Mouse (Mus musculus) central nervous system, embryonic 18 days (tissue): Measurements from ENCODE around the gene Olfr314. TPM values are rescaled to one million over a fixed set of nuclear protein-coding genes. Genes with fewer than 3 reads are reported as not detected.

Experiments
- polyA plus RNA-seq: library from polyadenylated mRNA; depleted of rRNA; stranded (reverse); fragments of >200 nt; gene quantifications from 2 replicates; pipeline ENCODE4 v1.2.3, GENCODE M21; 2012; rRNA removed

The Olfr314 gene
- polyA plus RNA-seq, result not detected in 2 replicates

GRCm38 (mm10) chr11:58782480-58783089 lies at the start of gene Olfr314:
TSS of gene Olfr314 (plus strand) at chr11:58782952.

GRCm38 (mm10) chr11:58738792-58739262 lies 43.9 kb upstream of the Olfr314 start, which contains the start of gene Olfr317:
TSS of gene Olfr317 (minus strand) at chr11:58739212.

GRCm38 (mm10) chr11:58752434-58752833 lies 30.3 kb upstream of the Olfr314 start, which contains the start of gene Olfr316:
TSS of gene Olfr316 (plus strand) at chr11:58752734.

GRCm38 (mm10) chr11:58772888-58773287 lies 9.9 kb upstream of the Olfr314 start, which contains the start of gene Olfr315:
TSS of gene Olfr315 (plus strand) at chr11:58773188.

GRCm38 (mm10) chr11:58801558-58802228 lies 18.9 kb downstream of the Olfr314 start, which contains the start of gene Fam183b:
TSS of gene Fam183b (minus strand) at chr11:58801960.

GRCm38 (mm10) chr11:58814700-58815099 lies 31.9 kb downstream of the Olfr314 start, which contains the start of gene Olfr313:
TSS of gene Olfr313 (plus strand) at chr11:58815000.

GRCm38 (mm10) chr11:58828937-58829336 lies 46.2 kb downstream of the Olfr314 start, which contains the start of gene Olfr312:
TSS of gene Olfr312 (plus strand) at chr11:58829237.

Other genes starting within 250 kb of the Olfr314 start
- gene Olfr330, start 248.1 kb upstream of the Olfr314 start, polyA plus RNA-seq, result 0.03 and 0.06 TPM in 2 replicates
- not detected in 2 replicates for gene Olfr329-ps, start 236.5 kb upstream of the Olfr314 start, polyA plus RNA-seq
- 0.03 TPM in 1 of 2 replicates, not detected in the other for gene Olfr328, start 227.3 kb upstream of the Olfr314 start, polyA plus RNA-seq
- not detected in 2 replicates for gene Olfr224, start 212.4 kb upstream of the Olfr314 start, polyA plus RNA-seq
- not detected in 2 replicates for gene Olfr325, start 205.2 kb upstream of the Olfr314 start, polyA plus RNA-seq
- 0.12 TPM in 2 replicates for gene Olfr324, start 187.8 kb upstream of the Olfr314 start, polyA plus RNA-seq
- not detected in 2 replicates for gene 2210407C18Rik, start 166.9 kb upstream of the Olfr314 start, polyA plus RNA-seq
- not detected in 2 replicates for gene Olfr323, start 152.5 kb upstream of the Olfr314 start, polyA plus RNA-seq
- gene Trim58, start 142.5 kb upstream of the Olfr314 start, polyA plus RNA-seq, result 0.08 and 0.16 TPM in 2 replicates
- gene Olfr322, start 124.2 kb upstream of the Olfr314 start, polyA plus RNA-seq, result not detected in 2 replicates
- not detected in 2 replicates for gene Olfr320, start 101.9 kb upstream of the Olfr314 start, polyA plus RNA-seq
- not detected in 2 replicates for gene Olfr319, start 83.8 kb upstream of the Olfr314 start, polyA plus RNA-seq
- gene Olfr318, start 58.9 kb upstream of the Olfr314 start, polyA plus RNA-seq, result not detected in 2 replicates
- gene Olfr317, start 43.7 kb upstream of the Olfr314 start, polyA plus RNA-seq, result 0.28 and 0.29 TPM in 2 replicates
- gene Olfr316, start 30.2 kb upstream of the Olfr314 start, polyA plus RNA-seq, result not detected in 2 replicates
- gene Olfr315, start 9.8 kb upstream of the Olfr314 start, polyA plus RNA-seq, result not detected in 2 replicates
- gene Fam183b, start 19.0 kb downstream of the Olfr314 start, polyA plus RNA-seq, result 2.6 and 4.4 TPM in 2 replicates
- gene Olfr313, start 32.0 kb downstream of the Olfr314 start, polyA plus RNA-seq, result not detected in 2 replicates
- not detected in 2 replicates for gene Olfr312, start 46.3 kb downstream of the Olfr314 start, polyA plus RNA-seq
- not detected in 2 replicates for gene Olfr311, start 56.3 kb downstream of the Olfr314 start, polyA plus RNA-seq
- 31.0 and 32.6 TPM in 2 replicates for gene Gm12258, start 64.2 kb downstream of the Olfr314 start, polyA plus RNA-seq
- 9.1 TPM in 2 replicates for gene 2810021J22Rik, start 84.3 kb downstream of the Olfr314 start, polyA plus RNA-seq
- gene Zfp39, start 121.3 kb downstream of the Olfr314 start, polyA plus RNA-seq, result 4.9 and 5.9 TPM in 2 replicates
- gene Btnl10, start 135.0 kb downstream of the Olfr314 start, polyA plus RNA-seq, result 0.03 and 0.06 TPM in 2 replicates
- gene Rnf187, start 156.0 kb downstream of the Olfr314 start, polyA plus RNA-seq, result 557 and 565 TPM in 2 replicates
- 491 and 498 TPM in 2 replicates for gene Hist3h2ba, start 166.0 kb downstream of the Olfr314 start, polyA plus RNA-seq
- gene Hist3h2a, start 171.7 kb downstream of the Olfr314 start, polyA plus RNA-seq, result 90.4 and 93.3 TPM in 2 replicates
- 2.2 and 2.3 TPM in 2 replicates for gene Trim17, start 171.7 kb downstream of the Olfr314 start, polyA plus RNA-seq
- gene Trim11, start 195.1 kb downstream of the Olfr314 start, polyA plus RNA-seq, result 25.8 and 27.6 TPM in 2 replicates